Mouse (Mus musculus) forebrain, embryonic 14.5 days (tissue): ENCODE data around the gene Nlrc4. TPM values are rescaled to one million over a fixed set of nuclear protein-coding genes. Genes with fewer than 3 reads are reported as not detected.
"Not testable (repeated sequence)": the region's sequence is repeated elsewhere in the genome, so short reads cannot be mapped to it uniquely, and the experiment has no call there.

Experiments
- ATAC-seq: fragments of 200-750 bp; cut with Nextera tagmentation; 2 replicates; pipeline ENCODE4 v1.8.0; 2017; ENCODE audit warnings: mild to moderate bottlenecking, moderate library complexity
- DNase-seq: peaks from one replicate; pipeline ENCODE4 v3.0.0-alpha.2; 2015; ENCODE audit warnings: low spot score
- H3K27ac ChIP-seq: fragments of 300-500 bp; sonication (generic); 2 replicates; pipeline ENCODE4 v1.5.1; 2014; ENCODE audit warnings: low read depth, mild to moderate bottlenecking, control low read depth, low read length, moderate library complexity
- H3K27me3 ChIP-seq: fragments of 300-500 bp; sonication (generic); replicated peaks from 2 replicates; pipeline ENCODE4 v1.6.1; 2014; ENCODE audit warnings: low read length, control low read depth, mixed read lengths; ENCODE audit not compliant: control insufficient read depth, insufficient read depth
- H3K36me3 ChIP-seq: fragments of 300-500 bp; sonication (generic); 2 replicates; pipeline ENCODE4 v1.6.1; 2014; ENCODE audit warnings: low read length, control low read depth; ENCODE audit not compliant: control insufficient read depth, insufficient read depth
- H3K4me1 ChIP-seq: fragments of 300-500 bp; sonication (generic); 2 replicates; pipeline ENCODE4 v1.6.1; 2014; ENCODE audit warnings: antibody characterized with exemption, low read length, control low read depth; ENCODE audit not compliant: control insufficient read depth, insufficient read depth
- H3K4me2 ChIP-seq: fragments of 300-500 bp; sonication (generic); 2 replicates; pipeline ENCODE4 v1.6.1; 2014; ENCODE audit warnings: mild to moderate bottlenecking, control low read depth, low read length
- H3K4me3 ChIP-seq: fragments of 300-500 bp; sonication (generic); 2 replicates; pipeline ENCODE4 v1.5.1; 2014; ENCODE audit warnings: low read depth, low read length, control low read depth
- H3K9ac ChIP-seq: fragments of 300-500 bp; sonication (generic); 2 replicates; pipeline ENCODE4 v1.6.1; 2014; ENCODE audit warnings: mild to moderate bottlenecking, low read length, control low read depth, moderate library complexity
- H3K9me3 ChIP-seq: fragments of 300-500 bp; sonication (generic); replicated peaks from 2 replicates; pipeline ENCODE4 v1.6.1; 2016; ENCODE audit warnings: low read length, control low read depth, mixed read lengths; ENCODE audit not compliant: control insufficient read depth
- WGBS: fragments of 180-500 bp; shearing (Covaris S2); extraction: QIAGEN DNeasy Blood & Tissue Kit; methylation state at CpG from one replicate; pipeline ENCODE4 v1.1.7; 2014; 5-methylcytosine and 5-hydroxymethylcytosine counted together
- polyA plus RNA-seq: library from polyadenylated mRNA; unstranded; fragments of >200 nt; fragmentation: Nextera tagmentation; extraction: Ambion mirVana; gene quantifications from 2 replicates; pipeline ENCODE4 v1.2.1, GENCODE M21; 2014

Gene Nlrc4
- polyA plus RNA-seq, 1 experiment from 2014 or later = 0.18 TPM

GRCm38 (mm10) chr17:74480361-74481069 lies 21.6 kb upstream of the Nlrc4 start:
- DNase-seq = no peak
- Histone ChIP-seq H3K4me2 (no peak overlapping the region), H3K27me3 (no peaks in the 10 kb centered on the region), H3K9ac (no peak overlapping the region), H3K9me3 (no peaks in the 10 kb centered on the region), H3K27ac (no peak overlapping the region), H3K36me3 (no peaks in the 10 kb centered on the region), H3K4me3 (no peak overlapping the region), H3K4me1 (no peaks in the 10 kb centered on the region)
- no peak for ATAC-seq
- 85% methylated on average over 14 of the region's 14 CpGs for WGBS

- H3K4me1 ChIP-seq, H3K9me3 ChIP-seq, DNase-seq, H3K9ac ChIP-seq, H3K27ac ChIP-seq, H3K27me3 ChIP-seq, H3K4me3 ChIP-seq, H3K36me3 ChIP-seq, ATAC-seq, H3K4me2 ChIP-seq: not testable (repeated sequence)
- WGBS = 82% methylated on average over 6 of the region's 6 CpGs
Measured at GRCm38 (mm10) chr17:74470133-74470532, 11.2 kb upstream of the Nlrc4 start.

GRCm38 (mm10) chr17:74467981-74468380 lies 9.0 kb upstream of the Nlrc4 start:
- not testable (repeated sequence) for H3K27me3 ChIP-seq, H3K4me2 ChIP-seq, H3K27ac ChIP-seq, DNase-seq, H3K4me1 ChIP-seq, ATAC-seq, H3K4me3 ChIP-seq, H3K9ac ChIP-seq, H3K36me3 ChIP-seq, H3K9me3 ChIP-seq
- WGBS = 82% methylated on average over 2 of the region's 2 CpGs

- ATAC-seq (no peak), DNase-seq (no peak)
- no peaks in the 10 kb centered on the region for H3K36me3 ChIP-seq
- H3K4me2 ChIP-seq = no peak overlapping the region
- no peaks in the 10 kb centered on the region for H3K4me1 ChIP-seq
- no peaks in the 10 kb centered on the region for H3K27me3 ChIP-seq
- H3K9ac ChIP-seq = no peak overlapping the region
- H3K27ac ChIP-seq = no peak overlapping the region
- H3K4me3 ChIP-seq = no peak overlapping the region
- H3K9me3 ChIP-seq = no peaks in the 10 kb centered on the region
Measured at GRCm38 (mm10) chr17:74463510-74463909, 4.6 kb upstream of the Nlrc4 start.

DNA sequence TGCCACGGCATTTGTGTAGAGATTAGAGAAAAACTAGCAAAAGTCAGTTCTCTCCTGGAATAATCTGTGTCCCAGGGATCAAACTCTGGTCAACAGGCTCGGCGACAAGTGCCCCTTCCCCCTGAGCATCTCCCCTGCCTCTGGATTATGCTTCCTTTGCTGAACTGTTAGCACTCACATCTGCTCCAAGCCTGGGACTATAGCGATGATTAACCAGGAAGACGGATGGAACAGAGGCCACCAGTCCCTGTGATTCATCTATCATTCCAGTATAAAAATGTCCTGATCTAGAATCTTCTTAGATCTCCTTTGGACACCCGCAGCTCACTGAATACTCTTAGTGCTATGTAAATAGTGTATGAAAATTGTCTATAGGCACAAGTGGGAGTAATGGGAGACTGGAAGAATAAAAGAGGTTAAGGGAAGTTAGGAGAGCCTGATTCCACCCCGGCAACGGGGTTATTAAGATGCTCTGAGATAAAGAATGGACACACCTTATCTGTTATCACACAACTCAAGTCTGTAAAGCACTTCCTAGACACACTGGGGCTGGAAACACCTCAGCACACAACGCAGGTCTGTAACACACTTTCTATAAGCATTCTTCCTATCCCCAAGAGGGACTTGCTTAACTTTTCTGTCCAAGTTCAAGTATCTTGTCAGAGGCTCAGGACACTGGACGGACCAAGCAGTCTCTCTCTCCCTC lies 817 bp downstream of the Nlrc4 start:
- H3K9ac ChIP-seq = no peak overlapping the region
- ATAC-seq = no peak
- no peak overlapping the region for H3K4me3 ChIP-seq
- H3K4me1 ChIP-seq = no peaks in the 10 kb centered on the region
- no peak for DNase-seq
- H3K27me3 ChIP-seq = no peaks in the 10 kb centered on the region
- no peak overlapping the region for H3K4me2 ChIP-seq
- H3K36me3 ChIP-seq = no peaks in the 10 kb centered on the region
- H3K9me3 ChIP-seq = no peaks in the 10 kb centered on the region
- WGBS = 78% methylated on average over 10 of the region's 10 CpGs
- no peak overlapping the region for H3K27ac ChIP-seq

- WGBS = 97% methylated on average over 5 of the region's 5 CpGs
Measured at GRCm38 (mm10) chr17:74456825-74457224, 2.1 kb downstream of the Nlrc4 start.

GRCm38 (mm10) chr17:74455426-74455825 lies 3.5 kb downstream of the Nlrc4 start:
- 90% methylated on average over 4 of the region's 4 CpGs for WGBS
- no peaks in the 10 kb centered on the region for H3K36me3 ChIP-seq
- no peak for DNase-seq

More at GRCm38 (mm10) chr17:74456825-74457224, 2.1 kb downstream of the Nlrc4 start:
- no peaks in the 10 kb centered on the region for H3K4me1 ChIP-seq
- no peak overlapping the region for H3K4me3 ChIP-seq
- no peak overlapping the region for H3K27ac ChIP-seq
- no peak overlapping the region for H3K4me2 ChIP-seq
- DNase-seq = no peak
- ATAC-seq = no peak
- no peak overlapping the region for H3K9ac ChIP-seq
- H3K9me3 ChIP-seq = no peaks in the 10 kb centered on the region
- H3K27me3 ChIP-seq = no peaks in the 10 kb centered on the region
- no peaks in the 10 kb centered on the region for H3K36me3 ChIP-seq

GRCm38 (mm10) chr17:74454660-74455059 lies 4.3 kb downstream of the Nlrc4 start:
- H3K36me3 ChIP-seq = no peaks in the 10 kb centered on the region
- H3K4me1 ChIP-seq = no peaks in the 10 kb centered on the region
- 87% methylated on average over 1 of the region's 1 CpGs for WGBS
- no peak overlapping the region for H3K9ac ChIP-seq
- no peak overlapping the region for H3K27ac ChIP-seq
- no peak for ATAC-seq
- no peaks in the 10 kb centered on the region for H3K9me3 ChIP-seq
- no peak overlapping the region for H3K4me3 ChIP-seq
- H3K27me3 ChIP-seq = no peaks in the 10 kb centered on the region
- H3K4me2 ChIP-seq = no peak overlapping the region
- DNase-seq = no peak

More at GRCm38 (mm10) chr17:74455426-74455825, 3.5 kb downstream of the Nlrc4 start:
- Histone ChIP-seq H3K27me3 (no peaks in the 10 kb centered on the region), H3K9ac (no peak overlapping the region), H3K27ac (no peak overlapping the region), H3K4me2 (no peak overlapping the region), H3K4me1 (no peaks in the 10 kb centered on the region), H3K9me3 (no peaks in the 10 kb centered on the region), H3K4me3 (no peak overlapping the region)
- ATAC-seq = no peak

DNA sequence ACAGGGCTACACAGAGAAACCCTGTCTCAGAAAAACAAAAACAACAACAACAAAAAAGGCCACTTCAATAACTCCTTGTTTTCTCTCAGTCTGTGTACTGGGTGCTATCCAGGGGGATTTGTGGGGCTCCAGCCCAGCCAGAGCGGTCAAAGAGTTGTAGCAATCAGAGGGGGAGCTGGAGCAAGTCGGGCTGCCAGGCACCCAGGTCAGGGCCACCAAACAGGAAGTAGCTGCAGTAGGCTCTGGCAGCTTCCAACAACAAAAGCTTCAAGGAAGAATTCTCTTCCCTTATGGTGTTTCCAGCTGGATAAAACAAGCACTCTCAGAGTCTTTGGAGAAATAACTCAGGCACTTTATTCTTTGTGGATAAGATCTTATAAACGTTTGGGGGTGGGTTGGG lies 5.0 kb downstream of the Nlrc4 start:
- Histone ChIP-seq H3K36me3 (no peaks in the 10 kb centered on the region), H3K9me3 (no peaks in the 10 kb centered on the region), H3K27me3 (no peaks in the 10 kb centered on the region), H3K4me3 (no peak overlapping the region), H3K4me2 (no peak overlapping the region), H3K9ac (no peak overlapping the region), H3K27ac (no peak overlapping the region), H3K4me1 (no peaks in the 10 kb centered on the region)
- DNase-seq = no peak
- 81% methylated on average over 3 of the region's 3 CpGs for WGBS
- ATAC-seq = no peak
